Mouse (Mus musculus) forebrain, embryonic 12.5 days (tissue): Measurements from ENCODE around the gene Tbck. TPM values are rescaled to one million over a fixed set of nuclear protein-coding genes. Genes with fewer than 3 reads are reported as not detected.
A peak's percentile ranks its signal among the peaks of the same experiment; 100 is the strongest.

Source experiments
- ATAC-seq: fragments of 200-750 bp; cut with Nextera tagmentation; 2 replicates; pipeline ENCODE4 v1.8.0; 2017; ENCODE audit warnings: moderate TSS enrichment; ENCODE audit not compliant: low FRiP score
- H3K27ac ChIP-seq: fragments of 300-500 bp; sonication (generic); 2 replicates; pipeline ENCODE4 v1.5.1; 2016; ENCODE audit warnings: mild to moderate bottlenecking
- H3K27me3 ChIP-seq: fragments of 300-500 bp; sonication (generic); 2 replicates; pipeline ENCODE4 v1.6.1; 2016; ENCODE audit warnings: mild to moderate bottlenecking
- H3K36me3 ChIP-seq: fragments of 300-500 bp; sonication (generic); replicated peaks from 2 replicates; pipeline ENCODE4 v1.6.1; 2016; ENCODE audit warnings: mild to moderate bottlenecking
- H3K4me1 ChIP-seq: fragments of 300-500 bp; sonication (generic); 2 replicates; pipeline ENCODE4 v1.6.1; 2016
- H3K4me2 ChIP-seq: fragments of 300-500 bp; sonication (generic); 2 replicates; pipeline ENCODE4 v1.6.1; 2016; ENCODE audit warnings: mild to moderate bottlenecking, moderate library complexity
- H3K4me3 ChIP-seq: fragments of 300-500 bp; sonication (generic); replicated peaks from 2 replicates; pipeline ENCODE4 v1.5.1; 2016; ENCODE audit warnings: mild to moderate bottlenecking
- H3K9ac ChIP-seq: fragments of 300-500 bp; sonication (generic); 2 replicates; pipeline ENCODE4 v1.6.1; 2016; ENCODE audit warnings: mild to moderate bottlenecking
- H3K9me3 ChIP-seq: fragments of 300-500 bp; sonication (generic); 2 replicates; pipeline ENCODE4 v1.6.1; 2016
- WGBS: fragments of 180-500 bp; shearing (Covaris S2); methylation state at CpG from one replicate; pipeline ENCODE4 v1.1.7; 2016; 5-methylcytosine and 5-hydroxymethylcytosine counted together
- polyA plus RNA-seq: library from polyadenylated mRNA; unstranded; fragments of >200 nt; fragmentation: Nextera tagmentation; extraction: Ambion mirVana; gene quantifications from 2 replicates; pipeline ENCODE4 v1.2.1, GENCODE M21; 2016

Tbck gene
- polyA plus RNA-seq, 1 experiment from 2014 or later: 29.6 TPM

DNA sequence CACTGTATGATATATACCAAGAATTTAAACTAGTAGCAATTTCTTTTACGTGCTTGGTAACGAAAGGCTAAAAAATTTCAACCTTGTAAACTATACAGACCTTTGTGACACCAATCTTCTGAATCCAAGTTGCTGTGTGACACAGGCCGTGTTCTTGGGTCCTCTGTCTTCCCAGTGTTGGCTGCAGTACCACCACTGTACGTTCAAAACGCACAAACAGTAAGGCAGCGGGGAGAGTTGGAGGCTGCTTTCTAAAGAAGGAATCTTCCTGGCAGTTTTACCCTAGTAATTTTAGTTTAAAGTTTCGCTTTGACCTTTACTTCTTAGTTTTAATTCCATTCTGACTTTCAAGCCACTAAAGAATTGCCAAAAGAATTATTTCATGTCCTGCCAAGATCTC is 92.7 kb downstream of the Tbck start:
- WGBS: 95% methylated on average over 7 of the region's 7 CpGs
- H3K9ac ChIP-seq: no peak overlapping the region
- no peaks in the 10 kb centered on the region for H3K36me3 ChIP-seq
- no peak overlapping the region for H3K4me3 ChIP-seq
- H3K27me3 ChIP-seq: no peaks in the 10 kb centered on the region
- peaks cover 9% of the 10 kb centered on the region; the same call in 1 of the 2 replicates for H3K4me1 ChIP-seq
- H3K9me3 ChIP-seq: no peaks in the 10 kb centered on the region
- H3K4me2 ChIP-seq: no peak overlapping the region
- no peak for ATAC-seq
- H3K27ac ChIP-seq: no peak overlapping the region

DNA sequence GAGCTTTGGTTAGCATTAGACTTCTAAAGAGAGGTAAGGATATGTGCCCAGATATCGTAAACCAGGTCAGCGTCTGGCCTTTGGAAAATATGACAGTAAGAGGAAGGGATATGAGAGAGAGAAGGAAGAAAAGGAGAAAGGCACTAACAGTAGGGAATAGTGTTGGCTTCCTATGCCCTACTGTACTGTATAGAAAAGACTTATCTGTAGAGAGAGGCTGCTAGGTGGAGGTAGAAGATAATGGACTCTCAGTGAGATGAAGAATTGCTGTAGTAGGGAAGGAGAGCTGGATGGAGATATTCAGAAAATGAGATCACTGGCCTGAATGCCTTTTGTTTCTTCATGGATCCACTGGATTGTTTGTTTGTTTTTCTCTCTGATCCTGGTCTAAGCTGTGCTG is 97.2 kb downstream of the Tbck start:
- no peak for ATAC-seq
- no peak overlapping the region for H3K4me2 ChIP-seq
- 0 out of 2 replicates have a peak, but pooled peaks cover 2% of the 10 kb centered on the region for H3K36me3 ChIP-seq
- H3K9ac ChIP-seq: no peak overlapping the region
- no peak overlapping the region for H3K4me3 ChIP-seq
- no peaks in the 10 kb centered on the region for H3K9me3 ChIP-seq
- 97% methylated on average over 2 of the region's 2 CpGs for WGBS
- no peaks in the 10 kb centered on the region for H3K27me3 ChIP-seq
- no peak overlapping the region for H3K27ac ChIP-seq
- peaks cover 5% of the 10 kb centered on the region; the same call in 1 of the 2 replicates for H3K4me1 ChIP-seq

DNA sequence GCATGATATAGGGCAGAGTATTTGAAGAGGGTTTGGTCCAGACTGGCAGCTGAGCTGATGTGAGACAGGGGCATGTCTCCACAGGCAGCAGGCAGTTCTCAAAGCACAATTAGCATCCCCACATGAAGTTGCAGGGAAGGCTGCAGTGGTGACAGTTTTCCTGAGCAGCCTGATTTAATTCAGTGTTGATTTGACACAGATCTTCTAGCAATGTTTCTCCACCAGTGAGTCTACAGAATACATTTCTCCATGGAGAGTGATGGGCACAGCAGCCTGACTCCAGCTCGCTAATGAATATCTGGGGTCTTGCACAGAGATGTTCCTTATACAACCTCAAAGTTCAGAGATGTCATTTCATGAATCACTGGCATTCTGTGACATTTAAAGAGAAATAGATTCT is 99.1 kb downstream of the Tbck start:
- Histone ChIP-seq H3K36me3 (0 out of 2 replicates have a peak, but pooled peaks cover 3% of the 10 kb centered on the region), H3K9ac (no peak overlapping the region), H3K4me1 (peaks cover 5% of the 10 kb centered on the region; the same call in 1 of the 2 replicates), H3K4me2 (no peak overlapping the region), H3K27ac (no peak overlapping the region), H3K27me3 (no peaks in the 10 kb centered on the region), H3K4me3 (no peak overlapping the region), H3K9me3 (no peaks in the 10 kb centered on the region)
- ATAC-seq: 0 out of 2 replicates have a peak, but pooled peaks have one; percentile 34
- WGBS: 81% methylated on average over 1 of the region's 1 CpGs

DNA sequence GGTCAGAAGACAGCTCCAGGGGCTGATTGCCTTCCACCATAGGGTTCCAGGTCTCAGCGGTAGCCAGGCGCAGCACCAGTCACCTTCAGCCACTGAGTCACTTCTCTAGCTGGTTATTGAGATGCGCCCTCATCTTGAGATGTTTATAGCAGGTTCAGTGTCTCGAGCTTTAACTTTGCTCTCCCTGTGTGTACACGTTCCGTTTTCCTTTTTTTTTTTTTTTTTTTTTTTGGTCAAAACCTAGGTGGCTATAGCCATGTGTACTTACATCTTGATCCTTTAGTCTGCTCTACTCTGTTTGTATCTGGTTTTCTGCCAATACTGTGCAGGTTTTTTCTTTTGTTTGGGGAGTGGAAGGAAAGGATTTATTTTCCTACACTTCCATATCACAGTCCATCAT is 100.8 kb downstream of the Tbck start:
- H3K4me2 ChIP-seq: no peak overlapping the region
- H3K9me3 ChIP-seq: no peaks in the 10 kb centered on the region
- WGBS: 90% methylated on average over 6 of the region's 6 CpGs
- peaks cover 5% of the 10 kb centered on the region; the same call in 1 of the 2 replicates for H3K4me1 ChIP-seq
- 0 out of 2 replicates have a peak, but pooled peaks cover 3% of the 10 kb centered on the region for H3K36me3 ChIP-seq
- no peak overlapping the region for H3K9ac ChIP-seq
- no peaks in the 10 kb centered on the region for H3K27me3 ChIP-seq
- H3K27ac ChIP-seq: no peak overlapping the region
- no peak overlapping the region for H3K4me3 ChIP-seq
- no peak for ATAC-seq

DNA sequence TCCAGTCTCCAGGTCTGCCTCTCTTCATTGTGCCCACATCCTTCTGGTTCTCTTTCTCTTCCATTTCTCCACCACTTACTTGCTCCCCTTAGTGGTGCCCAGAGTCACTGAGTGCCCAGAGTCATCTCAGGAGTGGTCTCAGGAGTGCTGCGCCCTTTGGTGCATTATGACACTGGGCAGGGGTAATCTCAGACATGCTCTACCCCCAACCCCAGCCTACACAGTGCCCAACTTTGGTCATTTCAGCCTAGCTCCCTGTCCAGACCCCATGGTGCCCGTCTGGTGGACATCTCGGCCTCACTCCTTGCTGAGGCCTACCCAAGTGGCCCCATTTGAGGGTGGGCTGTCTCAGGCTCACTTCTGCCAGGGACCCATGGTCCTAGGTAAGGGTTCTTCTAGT is 102.7 kb downstream of the Tbck start:
- no peak overlapping the region for H3K9ac ChIP-seq
- no peaks in the 10 kb centered on the region for H3K9me3 ChIP-seq
- H3K4me1 ChIP-seq: no peaks in the 10 kb centered on the region
- no peaks in the 10 kb centered on the region for H3K27me3 ChIP-seq
- no peak overlapping the region for H3K4me2 ChIP-seq
- ATAC-seq: no peak
- WGBS: 93% methylated on average over 3 of the region's 3 CpGs
- no peak overlapping the region for H3K4me3 ChIP-seq
- no peak overlapping the region for H3K27ac ChIP-seq
- 0 out of 2 replicates have a peak, but pooled peaks cover 3% of the 10 kb centered on the region for H3K36me3 ChIP-seq

DNA sequence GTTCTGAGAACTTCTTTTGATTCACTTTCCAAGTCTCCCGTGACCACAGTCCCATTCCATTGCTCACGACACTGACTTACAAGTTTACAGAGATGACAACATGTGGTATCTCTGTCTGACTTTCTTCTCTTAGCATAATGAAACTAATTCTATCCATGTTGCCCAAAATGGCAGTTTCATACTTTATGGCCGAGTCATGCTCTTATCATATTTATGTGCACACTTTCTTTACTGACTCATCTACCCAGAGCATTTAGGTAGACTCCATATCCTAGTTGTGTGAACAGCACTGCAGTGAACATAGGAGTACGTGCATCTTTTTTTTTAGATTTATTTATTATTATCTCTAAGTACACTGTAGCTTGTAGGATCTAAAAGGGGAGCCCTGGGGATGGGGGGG is 103.8 kb downstream of the Tbck start:
- H3K36me3 ChIP-seq: 0 out of 2 replicates have a peak, but pooled peaks cover 3% of the 10 kb centered on the region
- no peaks in the 10 kb centered on the region for H3K4me1 ChIP-seq
- no peaks in the 10 kb centered on the region for H3K27me3 ChIP-seq
- H3K9me3 ChIP-seq: no peaks in the 10 kb centered on the region
- no peak overlapping the region for H3K4me2 ChIP-seq
- no peak overlapping the region for H3K4me3 ChIP-seq
- no peak for ATAC-seq
- H3K27ac ChIP-seq: no peak overlapping the region
- WGBS: 91% methylated on average over 4 of the region's 4 CpGs
- no peak overlapping the region for H3K9ac ChIP-seq

DNA sequence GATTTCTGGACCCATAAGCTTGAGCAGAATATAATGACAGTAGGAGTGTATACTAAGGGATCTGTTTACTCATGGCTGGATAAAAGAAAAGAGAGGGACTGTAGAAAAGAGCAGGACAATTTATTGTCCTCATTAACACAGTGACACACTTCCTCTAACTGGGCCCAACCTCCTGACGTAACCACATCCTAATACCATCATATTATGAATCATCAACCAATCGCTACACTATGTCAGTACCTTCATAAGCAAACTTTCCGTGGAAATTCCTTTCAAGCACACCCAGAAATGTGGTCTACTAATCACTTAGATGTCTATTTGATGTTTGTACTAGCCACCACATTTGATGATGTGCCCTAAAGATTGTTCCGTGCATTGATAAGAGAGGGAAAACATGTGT is 107.2 kb downstream of the Tbck start:
- 92% methylated on average over 4 of the region's 4 CpGs for WGBS
- no peaks in the 10 kb centered on the region for H3K9me3 ChIP-seq
- H3K9ac ChIP-seq: no peak overlapping the region
- no peaks in the 10 kb centered on the region for H3K27me3 ChIP-seq
- no peak overlapping the region for H3K4me2 ChIP-seq
- no peak for ATAC-seq
- H3K36me3 ChIP-seq: peaks cover 3% of the 10 kb centered on the region; the same call in 1 of the 2 replicates
- no peak overlapping the region for H3K27ac ChIP-seq
- H3K4me1 ChIP-seq: no peaks in the 10 kb centered on the region
- H3K4me3 ChIP-seq: no peak overlapping the region

DNA sequence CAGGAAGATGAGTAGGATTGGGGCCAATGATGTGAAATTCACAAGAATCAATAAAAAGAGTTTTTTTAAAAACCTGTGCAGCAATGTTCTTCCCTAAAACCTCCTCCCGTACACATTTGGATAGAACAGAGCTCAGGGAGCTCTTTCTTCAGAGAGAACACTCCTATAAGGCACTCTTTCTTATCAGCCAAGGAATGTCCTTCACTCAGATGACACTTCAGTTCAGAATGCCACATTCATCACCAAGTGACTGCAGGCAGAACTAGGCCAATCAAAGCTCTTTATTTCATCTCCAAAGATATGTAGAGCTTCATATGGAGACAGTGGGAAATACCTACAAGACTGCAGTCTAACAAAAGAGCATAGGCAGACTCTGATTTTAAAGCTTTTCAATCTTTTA is 116.3 kb downstream of the Tbck start:
- 76% methylated on average over 1 of the region's 1 CpGs for WGBS
- Histone ChIP-seq H3K9me3 (no peaks in the 10 kb centered on the region), H3K9ac (no peak overlapping the region)

DNA sequence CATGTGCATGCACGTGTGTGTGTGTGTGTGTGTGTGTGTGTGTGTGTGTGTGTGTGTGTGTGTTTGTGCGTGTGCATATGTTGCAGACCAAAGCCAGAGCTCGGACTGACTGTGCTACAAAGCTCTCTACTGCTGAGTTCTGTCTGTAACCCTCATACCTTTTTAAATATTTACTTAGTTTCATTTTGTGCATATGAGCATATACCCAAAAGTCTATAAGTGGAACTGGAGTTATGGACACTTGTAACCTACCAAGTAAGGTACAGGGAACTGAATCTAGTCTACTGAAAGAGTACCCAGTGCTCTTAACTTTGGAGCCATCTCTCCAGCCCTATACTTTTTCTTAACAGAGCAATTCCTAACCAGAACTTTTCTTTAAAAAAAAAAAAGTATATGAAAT is 118.0 kb downstream of the Tbck start:
- H3K36me3 ChIP-seq: peaks cover 11% of the 10 kb centered on the region

More for the DNA sequence above, 116.3 kb downstream of the Tbck start:
- no peak for ATAC-seq
- Histone ChIP-seq H3K27ac (no peak overlapping the region), H3K27me3 (no peaks in the 10 kb centered on the region), H3K4me1 (no peaks in the 10 kb centered on the region), H3K36me3 (peaks cover 18% of the 10 kb centered on the region), H3K4me2 (no peak overlapping the region), H3K4me3 (no peak overlapping the region)

DNA sequence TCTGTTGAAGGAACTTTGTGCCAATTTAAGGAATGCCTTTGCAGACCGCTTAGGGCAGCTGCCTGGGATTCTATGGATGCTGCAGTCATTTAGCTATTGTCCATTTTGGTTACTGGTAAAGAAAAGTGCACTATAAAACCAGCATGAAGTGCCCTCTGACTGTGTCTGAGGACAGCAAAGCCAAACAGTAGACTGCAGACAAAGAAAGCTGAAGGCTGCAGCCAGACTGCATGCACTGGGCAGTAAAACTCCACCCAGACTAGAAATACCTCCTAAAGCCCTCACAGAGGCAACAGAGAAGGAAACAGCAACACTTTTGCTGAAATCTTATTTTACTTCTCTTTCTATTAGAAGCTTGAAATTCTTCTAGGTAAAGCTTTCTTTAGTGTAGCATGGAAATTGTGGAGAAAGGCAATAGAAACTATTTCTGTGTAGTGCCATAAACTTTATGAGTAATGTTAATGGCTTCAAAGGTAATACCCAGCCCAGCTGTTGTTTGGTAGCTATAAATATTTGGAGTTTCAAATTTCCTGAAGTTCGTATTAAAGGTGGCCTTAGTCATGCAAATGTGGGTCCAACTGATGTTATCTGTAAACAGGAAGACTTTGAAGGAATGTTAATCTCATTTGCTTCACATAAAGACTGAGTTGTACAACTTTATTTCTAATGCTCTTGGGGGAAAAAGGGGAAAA is 124.1 kb downstream of the Tbck start:
- ATAC-seq: no peak
- H3K36me3 ChIP-seq: peaks cover 7% of the 10 kb centered on the region; the same call in 1 of the 2 replicates
- 72% methylated on average over 2 of the region's 2 CpGs for WGBS
- no peak overlapping the region for H3K4me3 ChIP-seq
- H3K27ac ChIP-seq: no peak overlapping the region
- no peaks in the 10 kb centered on the region for H3K9me3 ChIP-seq
- no peaks in the 10 kb centered on the region for H3K4me1 ChIP-seq
- H3K9ac ChIP-seq: no peak overlapping the region
- H3K4me2 ChIP-seq: no peak overlapping the region
- H3K27me3 ChIP-seq: no peaks in the 10 kb centered on the region

More for the DNA sequence above, 118.0 kb downstream of the Tbck start:
- H3K4me3 ChIP-seq: no peak overlapping the region
- no peak overlapping the region for H3K4me2 ChIP-seq
- ATAC-seq: no peak
- no peaks in the 10 kb centered on the region for H3K4me1 ChIP-seq
- 89% methylated on average over 3 of the region's 3 CpGs for WGBS
- H3K27me3 ChIP-seq: no peaks in the 10 kb centered on the region
- H3K9ac ChIP-seq: no peak overlapping the region
- no peaks in the 10 kb centered on the region for H3K9me3 ChIP-seq
- no peak overlapping the region for H3K27ac ChIP-seq

DNA sequence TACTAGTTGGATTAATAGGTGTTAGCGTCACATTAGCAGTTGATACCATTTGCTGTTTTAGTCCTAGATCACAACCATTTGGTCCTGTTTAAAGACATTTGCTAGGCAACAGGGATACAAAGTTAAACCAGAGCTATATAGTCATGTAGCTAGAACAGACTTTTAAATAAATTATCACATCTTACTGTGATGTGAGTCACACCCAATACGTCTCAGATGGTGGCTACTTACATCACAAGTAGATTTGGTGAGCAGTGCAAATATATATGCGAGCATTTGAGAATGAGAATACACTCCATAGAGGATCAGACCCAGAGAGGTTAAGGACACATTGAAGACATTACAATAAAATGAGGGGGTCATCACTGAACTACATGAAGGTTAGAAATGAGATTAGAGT is 125.0 kb downstream of the Tbck start:
- Histone ChIP-seq H3K4me3 (no peak overlapping the region), H3K36me3 (no peaks in the 10 kb centered on the region), H3K9ac (no peak overlapping the region), H3K27ac (no peak overlapping the region), H3K4me1 (no peaks in the 10 kb centered on the region), H3K4me2 (no peak overlapping the region), H3K9me3 (no peaks in the 10 kb centered on the region), H3K27me3 (no peaks in the 10 kb centered on the region)
- WGBS: 95% methylated on average over 3 of the region's 3 CpGs
- ATAC-seq: no peak

DNA sequence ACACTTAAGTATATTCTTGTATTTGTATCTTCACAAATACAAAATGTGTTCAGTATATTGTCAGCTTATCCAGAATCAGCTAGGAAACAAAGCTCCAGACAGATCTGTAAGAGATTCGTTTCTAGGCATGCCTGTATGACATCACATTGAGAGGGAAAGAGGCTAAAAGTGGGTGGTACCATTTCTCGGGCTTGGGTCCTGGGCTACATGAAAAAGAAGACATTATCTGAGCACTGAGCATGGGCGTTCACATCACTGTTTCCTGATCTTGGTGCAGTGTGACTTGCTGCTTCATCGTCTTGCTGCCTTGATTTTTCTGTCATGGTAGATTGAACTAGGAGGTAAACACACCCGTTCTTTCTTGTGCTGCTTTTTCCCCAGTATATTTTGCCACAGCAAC is 127.8 kb downstream of the Tbck start:
- no peak for ATAC-seq
- Histone ChIP-seq H3K4me2 (no peak overlapping the region), H3K4me3 (no peak overlapping the region), H3K27ac (no peak overlapping the region), H3K9ac (no peak overlapping the region), H3K36me3 (no peaks in the 10 kb centered on the region; the same call in 1 of the 2 replicates), H3K4me1 (no peaks in the 10 kb centered on the region), H3K27me3 (no peaks in the 10 kb centered on the region), H3K9me3 (no peaks in the 10 kb centered on the region)
- 86% methylated on average over 5 of the region's 5 CpGs for WGBS

DNA sequence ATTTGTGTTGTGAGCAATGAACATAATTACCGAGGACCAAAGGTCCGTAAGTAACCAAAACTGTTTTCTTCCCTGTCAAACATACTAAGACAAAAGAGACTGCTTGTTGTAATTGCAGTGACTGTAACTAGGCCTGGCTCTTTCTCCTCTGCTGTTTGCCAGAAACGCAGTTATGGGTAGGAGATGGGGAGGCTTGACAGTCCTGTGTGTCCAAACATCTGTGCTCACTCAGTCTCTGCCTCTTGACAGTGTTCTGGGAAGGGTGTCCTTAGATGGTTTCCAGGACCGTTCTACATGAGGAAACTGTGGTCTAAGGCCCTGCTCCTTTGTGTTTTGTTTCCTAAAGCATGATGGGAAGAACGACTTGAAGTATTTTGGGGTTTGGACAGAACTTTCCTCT is 128.4 kb downstream of the Tbck start:
- H3K4me3 ChIP-seq: no peak overlapping the region
- 89% methylated on average over 5 of the region's 5 CpGs for WGBS
- no peak overlapping the region for H3K27ac ChIP-seq
- H3K27me3 ChIP-seq: no peaks in the 10 kb centered on the region
- H3K4me1 ChIP-seq: no peaks in the 10 kb centered on the region
- H3K36me3 ChIP-seq: no peaks in the 10 kb centered on the region; the same call in 1 of the 2 replicates
- no peak for ATAC-seq
- H3K9me3 ChIP-seq: no peaks in the 10 kb centered on the region
- no peak overlapping the region for H3K9ac ChIP-seq
- H3K4me2 ChIP-seq: no peak overlapping the region
